Mouse (Mus musculus): ENCODE data around the gene Kctd12. TPM values are rescaled to one million over a fixed set of nuclear protein-coding genes. Genes with fewer than 3 reads are reported as not detected.

Gene Kctd12
- total and polyA plus RNA-seq, 2 experiments from 2014 or later: 12.6 to 93.9 TPM

DNA sequence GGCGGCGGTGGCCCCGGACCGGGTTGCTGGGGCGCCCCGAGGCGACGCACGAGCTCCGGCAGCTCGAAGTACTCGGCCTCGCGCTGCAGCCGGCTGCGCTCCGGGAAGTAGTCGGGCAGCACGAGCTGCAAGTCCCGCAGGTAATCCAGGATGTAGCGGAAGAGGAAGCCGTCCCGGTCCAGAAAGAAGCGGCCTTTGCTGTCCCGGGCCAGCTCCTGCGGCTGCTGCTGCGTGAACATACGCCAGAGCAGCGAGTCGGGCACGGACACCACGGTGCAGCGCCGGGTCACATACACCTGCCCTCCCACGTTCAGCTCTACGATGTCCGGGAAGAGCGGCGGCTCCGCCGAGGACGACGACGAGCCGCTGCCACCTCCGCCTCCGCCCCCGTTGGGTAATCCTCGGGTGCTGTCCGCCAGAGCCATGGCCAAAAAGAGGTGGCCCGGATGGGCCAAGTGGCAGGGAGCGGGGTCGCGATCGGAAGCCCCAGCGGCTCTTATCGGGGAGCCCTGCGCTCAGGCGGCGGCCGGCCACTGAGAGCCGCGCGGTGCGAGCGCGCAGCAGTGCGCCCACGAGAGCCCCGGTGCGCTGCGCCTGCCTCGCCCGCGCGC, 316 bp downstream of the Kctd12 start:
- DNase-seq (ENCODE audit: low spot score): no peak
- Histone ChIP-seq H3K36me3 (ENCODE audit: insufficient read depth, low read length) (no peaks in the 10 kb centered on the region), H3K4me3 (ENCODE audit: low read length) (peak overlapping the region; percentile 82), H3K4me1 (ENCODE audit: insufficient read depth, low read length) (0 out of 2 replicates have a peak, but pooled peaks cover 5% of the 10 kb centered on the region), H3K27me3 (ENCODE audit: insufficient read depth, low read length) (no peaks in the 10 kb centered on the region), H3K9me3 (ENCODE audit: low read length) (no peaks in the 10 kb centered on the region), H3K4me2 (ENCODE audit: low read depth, low read length) (peak overlapping the region; percentile 63), H3K27ac (peak overlapping the region; percentile 73), H3K9ac (replicated peaks; ENCODE audit: low read length) (peak overlapping the region; percentile 74)
- ATAC-seq: peak; percentile 41
- WGBS: 3% methylated on average over 60 of the region's 76 CpGs
- TF ChIP-seq CTCF (IDR thresholded peaks at IDR 0.05; ENCODE audit: low read depth): no peak

DNA sequence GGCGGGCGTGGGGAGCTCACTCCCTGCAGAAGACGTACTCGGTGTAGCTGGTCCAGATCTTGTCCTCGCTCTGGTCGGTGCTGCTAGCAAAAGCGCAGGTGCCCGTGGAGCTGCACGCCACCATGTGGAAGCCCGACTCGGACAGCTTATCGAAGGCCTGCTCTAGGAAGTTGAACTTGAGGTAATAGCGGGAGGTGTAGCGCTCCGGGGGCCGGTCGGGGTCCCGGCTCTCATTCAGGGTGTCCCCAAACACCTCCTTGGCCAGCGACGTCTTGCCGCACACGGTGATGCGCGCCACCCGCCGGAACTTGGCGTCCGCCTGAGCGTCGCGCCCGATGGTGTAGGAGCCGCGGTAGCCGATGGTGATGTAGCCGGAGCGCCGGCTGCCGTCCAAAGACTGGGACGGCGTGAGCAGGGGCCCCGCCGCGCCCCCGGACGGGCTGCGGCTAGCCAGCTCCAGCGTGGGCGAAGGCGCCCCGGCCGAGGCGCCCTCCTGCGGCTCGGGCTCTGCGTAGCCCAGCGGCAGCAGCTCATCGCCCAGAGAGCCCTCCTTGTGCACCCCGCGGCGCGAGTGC, 909 bp downstream of the Kctd12 start:
- Histone ChIP-seq H3K4me2 (ENCODE audit: low read depth, low read length) (peak overlapping the region; percentile 63), H3K9ac (replicated peaks; ENCODE audit: low read length) (peak overlapping the region; percentile 74), H3K36me3 (ENCODE audit: insufficient read depth, low read length) (no peaks in the 10 kb centered on the region), H3K27me3 (ENCODE audit: insufficient read depth, low read length) (no peaks in the 10 kb centered on the region), H3K4me3 (ENCODE audit: low read length) (peak overlapping the region; percentile 82), H3K9me3 (ENCODE audit: low read length) (no peaks in the 10 kb centered on the region), H3K4me1 (ENCODE audit: insufficient read depth, low read length) (0 out of 2 replicates have a peak, but pooled peaks cover 5% of the 10 kb centered on the region), H3K27ac (peak overlapping the region; percentile 73)
- TF ChIP-seq CTCF (IDR thresholded peaks at IDR 0.05; ENCODE audit: low read depth): peak; percentile 69
- peak; percentile 77 for DNase-seq (ENCODE audit: low spot score)
- under 1% methylated on average over 61 of the region's 62 CpGs for WGBS
- peak; percentile 68 for ATAC-seq

DNA sequence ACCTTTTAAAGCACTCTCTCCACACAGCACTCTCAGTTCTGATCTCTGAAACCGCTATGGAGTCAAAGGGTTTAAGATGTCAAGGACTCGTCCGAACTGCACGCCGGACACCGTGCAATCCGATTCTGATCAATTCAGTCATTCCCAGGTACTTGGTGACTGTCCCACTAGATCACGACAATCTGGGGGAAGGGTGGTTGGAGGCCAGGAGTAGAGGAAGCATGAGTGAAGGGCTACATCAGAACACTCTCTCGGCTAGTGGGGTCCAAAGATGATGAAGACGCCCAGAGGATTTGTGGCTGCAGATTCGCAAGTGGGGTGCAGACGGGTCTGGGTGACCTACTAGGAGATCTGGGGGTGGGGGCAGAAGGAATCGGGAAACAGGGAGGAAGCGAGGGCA, 1.5 kb downstream of the Kctd12 start:
- Histone ChIP-seq H3K4me2 (ENCODE audit: low read depth, low read length) (peak overlapping the region; percentile 63), H3K27me3 (ENCODE audit: insufficient read depth, low read length) (no peaks in the 10 kb centered on the region), H3K9ac (replicated peaks; ENCODE audit: low read length) (peak overlapping the region; percentile 74), H3K4me3 (ENCODE audit: low read length) (peak overlapping the region; percentile 82), H3K36me3 (ENCODE audit: insufficient read depth, low read length) (no peaks in the 10 kb centered on the region), H3K4me1 (ENCODE audit: insufficient read depth, low read length) (0 out of 2 replicates have a peak, but pooled peaks cover 5% of the 10 kb centered on the region), H3K9me3 (ENCODE audit: low read length) (no peaks in the 10 kb centered on the region), H3K27ac (peak overlapping the region; percentile 73; the same call in 1 of the 2 replicates)
- DNase-seq (ENCODE audit: low spot score) (no peak), ATAC-seq (no peak)
- TF ChIP-seq CTCF (IDR thresholded peaks at IDR 0.05; ENCODE audit: low read depth): no peak
- WGBS: 11% methylated on average over 14 of the region's 14 CpGs

DNA sequence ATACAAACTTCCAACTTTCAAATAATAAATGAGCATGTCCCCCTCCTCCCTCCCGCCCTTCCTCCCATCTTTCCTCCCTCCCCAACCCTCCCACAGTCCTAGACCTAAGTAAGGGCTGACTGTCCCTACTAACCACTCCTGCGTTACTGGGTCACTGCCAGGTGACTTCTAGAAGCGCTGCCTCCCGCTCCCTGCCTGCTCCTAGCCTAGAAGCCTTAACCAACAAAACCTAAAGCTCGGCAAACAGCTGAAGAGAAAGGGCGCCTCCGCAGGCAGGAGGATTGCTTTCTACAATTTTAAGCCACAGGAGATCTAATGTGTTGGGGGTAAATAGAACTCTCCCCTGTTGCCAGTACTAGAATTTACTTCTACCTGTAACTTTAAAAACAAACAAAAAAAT, 2.0 kb downstream of the Kctd12 start:
- H3K27ac ChIP-seq: 0 out of 2 replicates have a peak overlapping the region, but pooled peaks have one; percentile 11
- 29% methylated on average over 7 of the region's 7 CpGs for WGBS
- TF ChIP-seq CTCF (IDR thresholded peaks at IDR 0.05; ENCODE audit: low read depth): peak; percentile 65

DNA sequence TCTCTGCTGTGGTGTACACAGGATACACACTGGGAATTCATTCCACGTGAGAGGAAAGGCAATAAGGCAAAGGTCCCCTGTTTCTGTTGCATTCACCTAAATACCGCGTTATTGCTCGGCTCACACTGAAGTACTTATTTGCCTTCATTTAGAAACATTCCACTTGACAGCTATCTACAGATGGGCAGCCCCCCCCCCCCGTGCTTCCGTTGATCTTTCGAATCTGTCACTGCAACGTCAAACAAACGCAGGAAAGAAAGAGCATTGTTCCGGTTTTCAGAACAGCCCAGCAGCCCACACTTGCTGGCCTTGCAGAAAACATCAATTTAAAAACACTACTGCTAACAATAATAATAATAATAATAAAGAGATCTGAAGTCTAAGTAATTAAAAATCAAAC, 2.6 kb downstream of the Kctd12 start:
- peak overlapping the region; percentile 63 for H3K4me2 ChIP-seq (ENCODE audit: low read depth, low read length)
- H3K4me3 ChIP-seq (ENCODE audit: low read length): peak overlapping the region; percentile 82
- no peaks in the 10 kb centered on the region for H3K36me3 ChIP-seq (ENCODE audit: insufficient read depth, low read length)
- no peak for TF ChIP-seq CTCF (IDR thresholded peaks at IDR 0.05; ENCODE audit: low read depth)
- H3K9me3 ChIP-seq (ENCODE audit: low read length): no peaks in the 10 kb centered on the region
- no peaks in the 10 kb centered on the region for H3K27me3 ChIP-seq (ENCODE audit: insufficient read depth, low read length)
- H3K4me1 ChIP-seq (ENCODE audit: insufficient read depth, low read length): 0 out of 2 replicates have a peak, but pooled peaks cover 5% of the 10 kb centered on the region
- DNase-seq (ENCODE audit: low spot score): peak; percentile 20
- 0 out of 2 replicates have a peak overlapping the region, but pooled peaks have one; percentile 25 for H3K9ac ChIP-seq (replicated peaks; ENCODE audit: low read length)
- ATAC-seq: no peak
- H3K27ac ChIP-seq: no peak overlapping the region
- WGBS: 12% methylated on average over 10 of the region's 10 CpGs

More for the DNA sequence above, 2.0 kb downstream of the Kctd12 start:
- Histone ChIP-seq H3K36me3 (ENCODE audit: insufficient read depth, low read length) (no peaks in the 10 kb centered on the region), H3K4me1 (ENCODE audit: insufficient read depth, low read length) (0 out of 2 replicates have a peak, but pooled peaks cover 5% of the 10 kb centered on the region), H3K27me3 (ENCODE audit: insufficient read depth, low read length) (no peaks in the 10 kb centered on the region), H3K9ac (replicated peaks; ENCODE audit: low read length) (peak overlapping the region; percentile 74; the same call in 1 of the 2 replicates), H3K9me3 (ENCODE audit: low read length) (no peaks in the 10 kb centered on the region), H3K4me3 (ENCODE audit: low read length) (peak overlapping the region; percentile 82), H3K4me2 (ENCODE audit: low read depth, low read length) (peak overlapping the region; percentile 63)
- peak; percentile 65 for DNase-seq (ENCODE audit: low spot score)
- no peak for ATAC-seq

DNA sequence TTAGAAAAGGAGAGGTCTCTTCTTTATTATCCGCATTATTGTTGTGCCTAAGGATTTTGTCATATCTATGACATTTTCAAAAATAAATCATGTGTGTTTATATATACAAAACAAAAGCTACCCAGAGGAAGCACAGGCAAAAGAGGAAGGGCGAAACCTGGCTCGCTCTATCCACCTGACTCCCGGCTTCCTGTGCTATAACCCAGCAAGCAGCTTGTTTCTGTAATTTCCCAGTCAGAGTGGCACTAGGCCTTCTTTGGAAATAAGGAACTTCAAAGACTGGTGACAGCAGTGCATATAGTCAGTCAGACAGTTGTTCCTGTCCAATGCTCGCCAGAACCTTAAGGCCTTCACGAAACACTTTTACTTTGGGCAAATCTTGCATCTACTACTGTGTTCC, 6.6 kb downstream of the Kctd12 start:
- WGBS: 83% methylated on average over 6 of the region's 6 CpGs
- no peak overlapping the region for H3K4me3 ChIP-seq (ENCODE audit: low read length)
- H3K27ac ChIP-seq: no peak overlapping the region
- DNase-seq (ENCODE audit: low spot score) (no peak), ATAC-seq (no peak)
- no peak overlapping the region for H3K9ac ChIP-seq (replicated peaks; ENCODE audit: low read length)
- no peaks in the 10 kb centered on the region for H3K27me3 ChIP-seq (ENCODE audit: insufficient read depth, low read length)
- TF ChIP-seq CTCF (IDR thresholded peaks at IDR 0.05; ENCODE audit: low read depth): no peak
- H3K36me3 ChIP-seq (ENCODE audit: insufficient read depth, low read length): no peaks in the 10 kb centered on the region
- H3K4me2 ChIP-seq (ENCODE audit: low read depth, low read length): no peak overlapping the region
- H3K9me3 ChIP-seq (ENCODE audit: low read length): no peaks in the 10 kb centered on the region
- 0 out of 2 replicates have a peak, but pooled peaks cover 5% of the 10 kb centered on the region for H3K4me1 ChIP-seq (ENCODE audit: insufficient read depth, low read length)

DNA sequence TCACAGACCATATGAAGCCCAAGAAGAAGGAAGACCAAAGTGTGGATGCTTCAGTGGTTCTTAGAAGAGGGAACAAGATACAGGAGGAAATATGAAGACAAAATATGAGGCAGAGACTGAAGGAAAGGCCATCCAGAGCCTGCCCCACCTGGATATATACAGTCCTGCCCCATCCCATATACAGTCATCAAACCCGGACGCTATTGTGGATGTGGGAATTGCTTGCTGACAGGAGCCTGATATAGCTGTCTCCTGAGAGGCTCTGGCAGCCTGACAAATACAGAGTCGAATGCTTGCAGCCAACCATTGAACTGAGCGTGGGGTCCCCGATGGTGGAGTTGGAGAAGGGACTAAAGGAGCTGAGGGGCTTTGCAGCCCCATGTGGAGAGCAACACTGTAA, 13.6 kb downstream of the Kctd12 start:
- H3K4me1 ChIP-seq (ENCODE audit: insufficient read depth, low read length): no peaks in the 10 kb centered on the region
- no peak for ATAC-seq
- no peaks in the 10 kb centered on the region for H3K36me3 ChIP-seq (ENCODE audit: insufficient read depth, low read length)
- DNase-seq (ENCODE audit: low spot score): no peak
- H3K4me2 ChIP-seq (ENCODE audit: low read depth, low read length): no peak overlapping the region
- no peak overlapping the region for H3K4me3 ChIP-seq (ENCODE audit: low read length)
- H3K9ac ChIP-seq (replicated peaks; ENCODE audit: low read length): no peak overlapping the region
- H3K27me3 ChIP-seq (ENCODE audit: insufficient read depth, low read length): no peaks in the 10 kb centered on the region
- H3K27ac ChIP-seq: no peak overlapping the region
- WGBS: 68% methylated on average over 5 of the region's 5 CpGs
- no peaks in the 10 kb centered on the region for H3K9me3 ChIP-seq (ENCODE audit: low read length)
- no peak for TF ChIP-seq CTCF (IDR thresholded peaks at IDR 0.05; ENCODE audit: low read depth)

Data from hindbrain, postnatal 0 days (tissue).